Mouse (Mus musculus) bone marrow macrophage, adult 2 months (primary cell): ENCODE data around the gene 1110051M20Rik.

Experiments used
- CTCF ChIP-seq: IDR thresholded peaks from 2 replicates; pipeline ENCODE4 v1.5.1; 2012; ENCODE audit warnings: low read depth, mild to moderate bottlenecking, low read length, moderate library complexity
- POLR2A ChIP-seq: IDR thresholded peaks from 2 replicates; pipeline ENCODE4 v1.6.1; 2012; ENCODE audit warnings: mild to moderate bottlenecking, low read depth, low read length, borderline replicate concordance

- TF ChIP-seq CTCF (no peak), POLR2A (no peak)
Observed at GRCm38 (mm10) chr2:91258830-91259229, 185.7 kb downstream of the 1110051M20Rik start.
